Mouse (Mus musculus) midbrain, embryonic 16.5 days (tissue): ENCODE data around the gene Abcb10. TPM values are rescaled to one million over a fixed set of nuclear protein-coding genes. Genes with fewer than 3 reads are reported as not detected.
"Not testable (repeated sequence)": the region's sequence is repeated elsewhere in the genome, so short reads cannot be mapped to it uniquely, and the experiment has no call there.

Experiments
- ATAC-seq: fragments of 200-750 bp; cut with Nextera tagmentation; 2 replicates; pipeline ENCODE4 v1.8.0; 2017; ENCODE audit warnings: moderate TSS enrichment
- H3K27ac ChIP-seq: fragments of 300-500 bp; sonication (generic); 2 replicates; pipeline ENCODE4 v1.5.1; 2014; ENCODE audit warnings: mild to moderate bottlenecking, low read length, mixed read lengths
- H3K27me3 ChIP-seq: fragments of 300-500 bp; sonication (generic); 2 replicates; pipeline ENCODE4 v1.6.1; 2014; ENCODE audit warnings: low read depth, low read length, mixed read lengths; ENCODE audit not compliant: control insufficient read depth, insufficient read depth
- H3K36me3 ChIP-seq: fragments of 300-500 bp; sonication (generic); 2 replicates; pipeline ENCODE4 v1.6.1; 2014; ENCODE audit warnings: mild to moderate bottlenecking, low read length, moderate library complexity, mixed read lengths; ENCODE audit not compliant: control insufficient read depth, insufficient read depth
- H3K4me1 ChIP-seq: fragments of 300-500 bp; sonication (generic); 2 replicates; pipeline ENCODE4 v1.6.1; 2014; ENCODE audit warnings: mild to moderate bottlenecking, low read length, mixed read lengths; ENCODE audit not compliant: control insufficient read depth, insufficient read depth
- H3K4me2 ChIP-seq: fragments of 300-500 bp; sonication (generic); 2 replicates; pipeline ENCODE4 v1.6.1; 2014; ENCODE audit warnings: mild to moderate bottlenecking, low read length, mixed read lengths
- H3K4me3 ChIP-seq: fragments of 300-500 bp; sonication (generic); 2 replicates; pipeline ENCODE4 v1.5.1; 2014; ENCODE audit warnings: low read depth, mild to moderate bottlenecking, low read length, moderate library complexity, mixed read lengths
- H3K9ac ChIP-seq: fragments of 300-500 bp; sonication (generic); 2 replicates; pipeline ENCODE4 v1.6.1; 2014; ENCODE audit warnings: low read depth, low read length, mixed read lengths
- H3K9me3 ChIP-seq: fragments of 300-500 bp; sonication (generic); replicated peaks from 2 replicates; pipeline ENCODE4 v1.6.1; 2014; ENCODE audit warnings: mild to moderate bottlenecking, low read length, mixed read lengths; ENCODE audit not compliant: control insufficient read depth, poor library complexity, severe bottlenecking
- WGBS: fragments of 180-500 bp; shearing (Covaris S2); extraction: QIAGEN DNeasy Blood & Tissue Kit; methylation state at CpG from one replicate; pipeline ENCODE4 v1.1.7; 2014; 5-methylcytosine and 5-hydroxymethylcytosine counted together
- polyA plus RNA-seq: library from polyadenylated mRNA; unstranded; fragments of >200 nt; fragmentation: Nextera tagmentation; extraction: Ambion mirVana; gene quantifications from 2 replicates; pipeline ENCODE4 v1.2.1, GENCODE M21; 2015

Abcb10 gene
- polyA plus RNA-seq = 14.3 and 14.8 TPM in 2 replicates

DNA sequence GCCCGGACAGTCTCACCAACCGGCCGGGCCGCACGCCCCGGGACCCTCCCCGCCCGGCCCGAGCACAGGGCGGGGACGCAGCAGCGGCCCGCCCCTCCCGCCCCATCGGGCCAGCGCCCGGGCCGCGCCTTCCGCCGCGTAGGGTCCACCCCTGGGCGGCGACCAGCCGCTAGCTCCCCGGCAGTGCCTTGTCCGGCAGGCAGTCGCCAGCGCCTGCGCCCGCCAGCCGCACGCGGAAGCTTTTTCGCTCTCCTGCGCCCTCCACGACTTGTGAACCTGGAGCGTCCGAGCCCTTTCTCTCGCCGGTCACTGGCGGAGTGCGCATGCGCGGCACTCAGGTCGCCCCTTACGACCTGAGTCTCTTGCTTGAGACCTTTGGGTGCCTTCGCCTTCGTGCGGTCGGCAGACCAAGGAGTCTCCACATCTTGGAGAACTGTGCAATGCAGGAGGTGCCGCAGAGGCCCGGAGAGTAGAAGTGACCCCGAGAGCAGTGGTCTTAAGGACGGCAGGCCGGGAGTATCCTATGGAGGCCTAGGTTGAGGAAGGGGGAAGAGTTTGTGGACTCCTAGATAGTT, at the start of gene Abcb10:
Gene Abcb10, minus strand, starts transcription at position 297 of the 575 bp plus-strand sequence.
- peak; percentile 86 for ATAC-seq
- peaks cover 22% of the 10 kb centered on the region for H3K4me1 ChIP-seq
- H3K4me2 ChIP-seq = peak within 1 kb of the TSS; percentile 87
- H3K9me3 ChIP-seq = no peaks in the 10 kb centered on the region
- WGBS = under 1% methylated on average over 49 of the region's 56 CpGs
- H3K27me3 ChIP-seq = no peaks in the 10 kb centered on the region
- H3K9ac ChIP-seq = peak within 1 kb of the TSS; percentile 89
- no peaks in the 10 kb centered on the region for H3K36me3 ChIP-seq
- H3K27ac ChIP-seq = peak within 1 kb of the TSS; percentile 77
- H3K4me3 ChIP-seq = peak within 1 kb of the TSS; percentile 87

DNA sequence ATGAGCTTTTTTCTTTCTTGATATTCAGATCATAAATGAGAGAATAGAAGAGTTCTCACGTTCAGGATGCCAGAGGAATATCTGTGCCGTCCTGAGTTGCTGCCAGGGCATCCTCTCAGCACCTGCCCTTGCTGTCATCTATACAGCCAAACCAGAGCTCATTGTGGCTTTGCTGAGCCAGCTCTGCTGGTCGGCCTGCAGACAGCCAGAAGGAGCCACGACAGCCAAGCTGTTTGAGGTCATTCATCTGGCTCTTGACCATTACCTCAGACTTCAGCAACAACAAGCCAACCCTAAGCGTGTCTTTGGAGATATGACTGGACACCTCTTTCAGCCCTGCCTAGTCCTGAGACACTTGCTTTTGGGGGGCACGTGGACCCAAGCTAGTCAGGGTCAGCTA, 44.9 kb upstream of the Abcb10 start:
- Histone ChIP-seq H3K4me2 (no peak overlapping the region), H3K4me1 (peaks cover 3% of the 10 kb centered on the region; the same call in 1 of the 2 replicates), H3K9ac (no peak overlapping the region), H3K27ac (no peak overlapping the region), H3K9me3 (no peaks in the 10 kb centered on the region), H3K36me3 (peaks cover 34% of the 10 kb centered on the region), H3K4me3 (no peak overlapping the region), H3K27me3 (no peaks in the 10 kb centered on the region)
- 94% methylated on average over 6 of the region's 6 CpGs for WGBS
- ATAC-seq = no peak

DNA sequence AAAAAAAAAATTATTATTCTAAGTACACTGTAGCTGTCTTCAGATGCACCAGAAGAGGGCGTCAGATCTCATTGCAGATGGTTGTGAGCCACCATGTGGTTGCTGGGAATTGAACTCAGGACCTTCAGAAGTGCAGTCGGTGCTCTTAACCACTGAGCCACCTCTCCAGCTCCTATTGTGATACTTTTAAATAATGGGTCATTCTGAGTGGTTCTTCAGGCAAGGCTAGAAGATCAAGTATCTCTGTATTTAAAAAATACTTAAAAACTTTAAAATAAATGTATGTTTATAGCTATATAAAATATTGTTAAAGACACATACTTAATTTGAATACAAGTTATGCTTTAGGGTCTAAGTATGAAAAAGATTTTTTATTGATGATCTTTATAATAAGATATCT, 43.3 kb upstream of the Abcb10 start:
- not testable (repeated sequence) for H3K9me3 ChIP-seq, H3K4me3 ChIP-seq, H3K27ac ChIP-seq, H3K27me3 ChIP-seq, ATAC-seq, H3K4me2 ChIP-seq, H3K9ac ChIP-seq, H3K4me1 ChIP-seq
- 68% methylated on average over 2 of the region's 2 CpGs for WGBS
- peaks cover 31% of the 10 kb centered on the region for H3K36me3 ChIP-seq

DNA sequence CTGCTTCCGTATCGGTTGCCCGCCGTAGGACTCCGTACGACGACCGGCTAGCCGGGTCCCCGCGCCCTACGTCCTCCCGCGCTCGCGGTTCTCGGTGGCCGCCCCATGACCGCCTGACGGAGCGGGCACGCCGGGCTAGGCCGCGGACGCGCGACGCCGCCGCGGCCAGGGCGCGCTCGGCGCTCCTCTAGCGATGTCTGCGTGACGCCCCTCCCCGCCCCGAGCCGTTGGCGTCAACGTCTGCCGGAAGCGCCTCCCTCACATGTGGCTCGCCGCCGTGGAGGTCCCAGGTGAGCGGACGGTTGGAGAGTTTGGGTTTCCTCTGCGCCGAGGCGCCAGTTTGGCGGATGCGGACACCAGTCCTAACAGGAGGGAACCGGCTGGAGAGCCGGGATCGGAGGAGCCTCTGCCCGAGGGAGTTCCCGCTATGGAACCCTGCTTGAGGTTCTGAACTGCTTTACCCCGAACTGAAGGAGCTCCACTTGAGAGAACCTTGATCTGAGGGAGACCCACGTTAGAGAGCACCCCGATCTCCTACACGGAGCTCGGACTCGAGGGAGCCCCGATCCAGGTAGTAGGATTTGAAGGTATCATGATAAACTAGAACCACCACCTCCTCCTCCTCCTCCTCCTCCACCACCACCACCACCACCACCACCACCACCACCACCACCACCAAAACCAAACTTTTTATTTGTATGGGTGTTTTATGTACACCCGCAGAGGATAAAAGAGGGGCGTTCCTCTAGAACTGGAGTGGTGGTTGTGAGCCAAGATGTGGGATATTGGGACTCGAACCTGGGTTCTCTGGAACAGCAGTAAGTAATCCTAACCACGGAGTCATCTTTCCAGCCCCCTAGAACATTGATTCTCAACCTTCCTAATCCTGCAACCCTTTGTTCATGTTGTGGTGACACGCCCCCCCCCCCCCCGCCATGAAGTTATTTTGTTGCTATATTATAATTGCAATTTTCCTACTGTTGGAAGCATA, 38.6 kb upstream of the Abcb10 start, which contains the start of the genes Taf5l and Urb2:
Gene Taf5l, minus strand, starts transcription at position 161 of the 991 bp plus-strand sequence.
Gene Urb2, plus strand, starts transcription at position 272 of the 991 bp plus-strand sequence.
- WGBS = 1% methylated on average over 64 of the region's 74 CpGs
- Histone ChIP-seq H3K9ac (peak within 1 kb of the TSS; percentile 82), H3K4me3 (peak within 1 kb of the TSS; percentile 78), H3K27ac (peak within 1 kb of the TSS; percentile 92), H3K9me3 (no peaks in the 10 kb centered on the region), H3K36me3 (peaks cover 2% of the 10 kb centered on the region; the same call in 1 of the 2 replicates), H3K27me3 (no peaks in the 10 kb centered on the region), H3K4me1 (peaks cover 29% of the 10 kb centered on the region), H3K4me2 (peak within 1 kb of the TSS; percentile 82)
- peak; percentile 92 for ATAC-seq

DNA sequence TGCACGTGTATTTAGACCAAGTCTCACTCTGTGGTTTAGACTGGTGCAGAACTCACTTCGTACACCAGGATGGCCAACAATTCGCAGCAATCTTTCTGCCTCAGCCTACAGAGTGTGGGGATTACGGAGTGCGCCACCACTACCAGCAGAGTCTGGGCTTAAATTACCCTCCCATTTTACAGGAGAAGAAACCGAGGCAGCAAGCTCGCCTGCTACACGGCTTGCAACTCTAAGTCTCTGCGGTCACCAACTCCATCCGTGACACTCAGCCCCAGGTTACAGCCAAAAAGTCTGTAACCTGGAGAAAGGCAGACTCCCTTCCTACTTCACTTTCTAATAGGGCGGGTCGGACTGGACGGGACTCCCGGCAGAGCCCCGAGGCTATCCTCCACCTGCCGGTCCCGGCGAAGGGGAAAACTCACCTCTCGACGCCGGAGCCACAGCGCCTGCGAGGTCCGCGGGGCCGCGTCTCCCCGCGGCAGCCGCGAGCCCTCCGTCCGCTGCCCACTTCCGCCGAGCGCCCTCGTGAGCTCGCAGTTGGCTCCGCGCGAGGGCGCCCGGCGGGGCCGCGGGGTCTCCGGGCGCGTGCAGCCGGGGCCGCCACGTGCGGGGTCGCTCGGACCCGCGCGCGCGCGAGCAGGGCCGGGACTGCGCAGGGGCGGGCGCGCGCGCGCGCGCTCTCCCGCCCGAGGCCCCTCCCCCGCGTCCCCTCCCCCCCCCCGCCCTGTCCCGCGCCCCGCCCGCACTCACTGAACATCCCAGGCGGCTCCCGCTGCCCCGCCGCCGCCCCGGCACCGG, 37.7 kb upstream of the Abcb10 start:
- H3K27me3 ChIP-seq = no peaks in the 10 kb centered on the region
- ATAC-seq = peak; percentile 87
- H3K4me1 ChIP-seq = peaks cover 29% of the 10 kb centered on the region
- H3K36me3 ChIP-seq = no peaks in the 10 kb centered on the region
- H3K27ac ChIP-seq = peak overlapping the region; percentile 92
- H3K4me2 ChIP-seq = peak overlapping the region; percentile 82
- WGBS = under 1% methylated on average over 48 of the region's 87 CpGs
- H3K9me3 ChIP-seq = no peaks in the 10 kb centered on the region
- peak overlapping the region; percentile 82 for H3K9ac ChIP-seq
- peak overlapping the region; percentile 78 for H3K4me3 ChIP-seq

DNA sequence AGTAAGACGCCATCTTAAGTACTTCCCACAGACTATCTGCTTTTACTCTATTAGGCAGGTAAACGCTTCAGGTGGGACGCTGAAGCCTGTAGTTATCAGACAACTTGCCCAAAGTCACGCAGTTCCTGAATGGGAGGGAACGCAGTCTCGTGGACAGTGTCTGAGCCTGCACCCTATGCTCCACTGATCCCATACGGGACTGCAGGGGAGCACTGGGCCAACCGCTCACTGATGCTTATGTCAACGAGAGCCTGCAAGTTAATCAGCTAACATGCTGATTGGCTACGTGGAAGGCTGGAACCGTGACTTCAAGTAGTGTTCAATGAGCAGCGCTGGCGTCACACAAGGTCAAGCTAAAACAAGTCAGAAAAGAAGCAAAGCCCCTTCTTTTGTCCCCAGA, 36.9 kb upstream of the Abcb10 start:
- no peaks in the 10 kb centered on the region for H3K9me3 ChIP-seq
- H3K4me3 ChIP-seq = no peak overlapping the region
- no peaks in the 10 kb centered on the region for H3K27me3 ChIP-seq
- peak overlapping the region; percentile 22; the same call in 1 of the 2 replicates for H3K9ac ChIP-seq
- 37% methylated on average over 13 of the region's 13 CpGs for WGBS
- ATAC-seq = no peak
- no peaks in the 10 kb centered on the region for H3K36me3 ChIP-seq
- H3K4me2 ChIP-seq = peak overlapping the region; percentile 82
- no peak overlapping the region for H3K27ac ChIP-seq
- peaks cover 29% of the 10 kb centered on the region for H3K4me1 ChIP-seq

DNA sequence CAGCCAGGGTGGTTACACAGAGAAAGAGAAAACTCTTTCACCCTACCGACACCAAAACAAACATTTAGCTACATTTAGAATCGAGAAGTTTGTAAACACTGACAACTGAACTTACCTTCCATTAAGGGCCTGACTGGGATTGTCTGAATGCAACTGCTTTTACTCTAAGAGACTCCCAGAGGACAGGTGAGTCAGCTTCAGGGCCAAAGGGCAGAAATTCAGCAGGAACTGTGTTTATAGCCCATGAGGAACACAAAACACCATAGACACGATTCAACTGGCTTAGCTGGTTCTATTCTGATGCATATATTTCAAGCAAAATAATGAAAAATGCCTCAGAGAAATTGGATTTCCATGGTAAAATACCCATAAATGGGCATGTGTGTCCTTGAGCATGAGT, 31.8 kb upstream of the Abcb10 start:
- Histone ChIP-seq H3K4me3 (no peak overlapping the region), H3K27me3 (no peaks in the 10 kb centered on the region), H3K36me3 (no peaks in the 10 kb centered on the region), H3K9ac (no peak overlapping the region), H3K9me3 (no peaks in the 10 kb centered on the region), H3K4me1 (peaks cover 14% of the 10 kb centered on the region), H3K4me2 (no peak overlapping the region), H3K27ac (no peak overlapping the region)
- WGBS = 82% methylated on average over 3 of the region's 3 CpGs
- no peak for ATAC-seq

GRCm38 (mm10) chr8:124014299-124014698, 31.4 kb upstream of the Abcb10 start:
- not testable (repeated sequence) for H3K4me2 ChIP-seq, H3K27me3 ChIP-seq, ATAC-seq, H3K27ac ChIP-seq, H3K4me3 ChIP-seq, H3K4me1 ChIP-seq, H3K9me3 ChIP-seq, H3K9ac ChIP-seq, H3K36me3 ChIP-seq
- WGBS = 99% methylated on average over 7 of the region's 7 CpGs
